Mouse (Mus musculus): ENCODE measurements around the gene Atr.

Gene Atr

DNA sequence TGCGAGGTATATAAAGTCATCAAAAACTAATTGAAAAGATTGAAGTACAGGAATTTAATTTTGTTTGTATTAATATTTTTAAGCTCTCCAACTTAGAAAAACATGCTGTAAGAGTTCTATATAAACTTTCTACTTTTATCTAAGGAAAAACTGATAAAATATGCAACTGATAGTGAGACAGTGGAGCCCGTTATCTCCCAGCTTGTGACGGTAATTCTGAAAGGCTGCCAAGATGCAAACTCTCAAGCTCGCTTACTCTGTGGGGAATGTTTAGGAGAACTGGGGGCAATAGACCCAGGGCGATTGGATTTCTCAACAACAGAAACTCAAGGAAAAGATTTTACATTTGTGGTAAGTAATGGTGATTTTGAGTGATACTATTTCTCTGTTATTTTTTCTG, 40.0 kb downstream of the Atr start:
- in situ Hi-C loops (cut with MboI, MseI) = no loop called here

DNA sequence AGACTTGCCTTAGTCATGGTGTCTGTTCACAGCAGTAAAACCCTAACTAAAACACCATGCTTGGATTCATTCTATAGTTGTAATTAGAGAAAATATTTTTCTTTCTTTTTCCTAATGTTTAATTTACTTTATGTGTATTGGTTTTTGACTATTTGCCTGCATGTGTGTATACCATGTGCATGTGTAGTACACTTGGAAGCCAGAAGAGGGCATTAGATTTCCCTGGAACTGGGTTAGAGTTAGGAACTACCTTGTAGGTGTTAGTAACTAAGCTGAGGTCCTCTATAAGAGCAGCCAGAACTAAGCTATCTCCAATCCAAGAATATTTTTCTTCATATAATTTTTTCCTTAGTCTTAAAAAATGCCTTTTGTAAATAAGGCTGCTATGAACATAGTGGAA, 75.5 kb downstream of the Atr start:
- in situ Hi-C loops (cut with MboI, MseI) = no loop called here

DNA sequence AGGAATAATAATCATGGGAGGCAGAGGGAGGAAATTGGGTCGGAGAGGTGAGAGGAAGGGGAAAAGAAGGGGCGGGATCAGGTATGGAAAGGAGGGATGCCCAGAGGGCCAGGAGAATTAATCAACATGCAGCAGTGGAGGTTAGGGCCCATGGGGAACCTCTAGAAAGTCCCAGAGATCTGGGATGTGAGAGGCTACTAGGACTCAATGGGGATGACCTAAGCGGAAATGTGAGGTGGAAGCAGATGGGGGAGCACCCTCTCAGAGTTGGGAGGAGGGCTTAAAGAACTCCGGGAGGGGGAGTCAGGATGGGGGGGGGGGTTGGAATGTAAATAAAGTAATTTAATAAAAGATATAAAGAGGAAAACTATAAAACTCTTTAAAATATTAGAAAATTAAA, 96.3 kb downstream of the Atr start:
- in situ Hi-C loops (cut with MboI, MseI) = loop anchor here (10.0 kb wide), 1 partner anchor 161 kb away; the partner anchor contains the start of gene Gk5

DNA sequence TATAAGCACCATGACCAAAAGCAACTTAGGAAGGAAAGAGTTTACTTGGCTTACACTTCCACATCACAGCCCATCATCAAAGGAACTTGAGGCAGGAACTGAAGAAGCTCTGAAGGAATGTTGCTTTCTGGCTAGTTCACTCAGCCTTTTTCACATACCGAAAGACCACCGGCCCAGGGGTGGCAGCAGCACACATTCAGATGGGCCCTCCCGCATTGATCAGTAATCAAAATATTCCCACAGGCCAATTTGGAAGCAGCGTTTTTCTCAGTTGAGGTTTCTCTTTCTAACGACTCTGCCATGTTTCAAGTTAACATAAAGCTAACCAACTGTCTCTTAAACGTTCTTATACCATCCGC, 96.8 kb downstream of the Atr start:
- in situ Hi-C loops (cut with MboI, MseI) = loop anchor here (10.0 kb wide), 1 partner anchor 161 kb away; the partner anchor contains the start of gene Gk5

DNA sequence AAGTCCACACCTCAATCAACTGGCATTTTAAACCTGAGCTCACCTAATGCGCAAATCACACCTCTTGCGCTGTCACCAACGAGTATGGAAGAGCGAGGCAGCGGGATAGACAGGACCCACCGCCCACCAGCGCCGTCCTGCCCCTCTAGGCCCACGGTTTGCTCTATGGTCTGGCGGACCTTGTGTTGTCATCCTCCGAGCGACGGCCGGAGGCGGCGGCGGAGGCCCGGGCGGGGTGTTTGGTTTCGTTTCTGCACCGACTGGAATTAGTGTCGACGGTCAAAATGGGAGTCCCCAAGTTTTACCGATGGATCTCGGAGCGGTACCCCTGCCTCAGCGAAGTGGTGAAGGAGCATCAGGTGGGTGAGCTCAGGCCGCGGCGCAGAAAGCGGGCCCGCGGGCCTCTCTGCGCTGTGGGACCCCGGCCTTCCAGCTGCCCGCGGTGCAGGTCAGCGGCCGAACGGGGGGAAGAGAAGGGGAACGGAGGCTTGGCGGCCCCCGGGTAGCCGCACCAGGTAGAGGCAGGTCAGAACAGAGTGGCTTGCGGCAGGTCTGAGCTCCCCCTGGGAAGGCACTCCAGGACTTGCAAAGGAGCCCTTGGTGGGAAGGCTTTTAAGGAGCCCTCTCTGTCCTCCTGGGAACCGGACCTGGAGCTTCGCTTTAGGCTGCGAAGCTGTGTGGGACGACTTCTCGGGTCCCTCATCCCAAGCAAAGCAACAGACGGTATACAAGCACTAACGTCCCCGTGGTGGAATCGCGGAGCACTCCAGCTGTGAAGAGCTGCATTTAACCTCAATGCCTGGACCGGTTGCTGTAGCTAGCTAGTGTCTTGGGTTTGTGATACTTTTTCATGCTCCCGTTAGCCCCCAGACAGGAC, 97.4 kb downstream of the Atr start, which contains the start of gene Xrn1:
Xrn1 (plus strand) TSS at position 176 of the 877 bp plus-strand sequence.
- in situ Hi-C loops (cut with MboI, MseI) = loop anchor here (10.0 kb wide), 1 partner anchor 160 kb away; the partner anchor contains the start of gene Gk5

DNA sequence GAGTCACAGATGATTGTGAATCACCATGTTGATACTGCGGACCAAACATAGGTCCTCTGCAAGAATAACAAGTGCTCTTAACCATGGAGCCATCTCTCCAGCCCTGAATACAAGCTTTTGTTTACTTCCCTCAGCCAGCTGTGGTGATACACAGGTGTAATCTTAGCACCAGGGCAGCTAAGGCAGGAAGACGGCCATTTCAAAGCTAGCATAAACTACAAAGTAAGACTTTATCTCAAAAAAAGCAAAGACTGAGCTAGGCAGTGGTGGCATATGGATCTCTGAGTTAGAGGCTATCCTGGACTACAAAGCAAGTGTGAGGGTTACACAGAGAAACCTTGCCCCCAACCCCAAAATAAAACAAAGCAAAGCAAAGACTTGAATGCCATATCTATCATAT, 100.2 kb downstream of the Atr start:
- in situ Hi-C loops (cut with MboI, MseI) = loop anchor here (10.0 kb wide), 1 partner anchor 157 kb away; the partner anchor contains the start of gene Gk5

DNA sequence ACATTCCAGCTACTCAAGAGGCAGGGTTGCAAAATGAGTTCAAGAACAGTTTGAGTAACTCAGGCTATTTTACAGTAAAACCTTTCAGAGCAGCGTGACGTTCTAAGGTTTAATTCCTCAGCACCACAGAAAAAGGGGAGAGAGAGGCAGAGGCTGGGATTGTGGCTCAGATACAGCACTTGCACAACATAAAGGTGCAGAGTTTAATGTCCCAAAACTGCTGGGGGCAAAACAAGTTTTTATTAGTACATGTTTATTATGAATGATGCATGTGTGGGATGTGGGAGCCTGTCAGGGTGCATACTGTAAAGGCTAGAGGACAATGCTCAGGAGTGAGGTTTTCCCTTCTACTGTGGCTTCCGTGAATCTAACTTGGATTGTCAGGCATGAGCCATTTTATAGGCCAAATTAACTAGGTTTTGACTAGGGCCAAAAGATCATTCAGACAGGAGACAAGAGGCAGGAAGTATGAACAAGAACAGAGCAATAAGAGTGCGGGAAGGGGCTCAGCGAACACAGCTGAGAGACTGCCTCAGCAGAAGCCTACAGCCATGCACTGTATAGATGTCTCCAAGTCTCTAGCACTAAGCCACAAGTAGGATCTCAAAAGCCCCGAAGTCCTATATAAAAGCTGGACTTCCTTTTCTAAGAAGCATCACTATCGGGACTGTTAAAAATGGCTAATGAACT, 100.8 kb downstream of the Atr start:
- in situ Hi-C loops (cut with MboI, MseI) = loop anchor here (10.0 kb wide), 1 partner anchor 157 kb away; the partner anchor contains the start of gene Gk5

DNA sequence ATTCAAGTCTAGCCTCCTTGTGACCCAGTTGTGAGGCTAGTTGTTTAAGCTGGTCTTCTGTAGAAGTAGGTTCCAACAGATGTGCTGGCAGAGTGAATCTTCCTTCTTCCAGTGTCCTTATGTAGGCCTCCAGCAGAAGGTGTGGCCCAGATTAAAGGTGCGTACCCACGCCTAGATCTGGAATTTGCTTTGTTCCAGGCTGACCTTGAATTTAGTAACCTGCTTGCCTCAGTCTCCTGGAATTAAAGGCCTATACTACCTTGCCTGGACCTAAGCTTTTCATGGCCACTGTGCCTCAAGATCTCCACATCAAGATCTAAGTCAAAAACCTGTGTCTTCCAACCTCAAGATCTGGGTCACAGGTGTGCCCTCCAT, 101.3 kb downstream of the Atr start:
- in situ Hi-C loops (cut with MboI, MseI) = loop anchor here (10.0 kb wide), 1 partner anchor 156 kb away; the partner anchor contains the start of gene Gk5

DNA sequence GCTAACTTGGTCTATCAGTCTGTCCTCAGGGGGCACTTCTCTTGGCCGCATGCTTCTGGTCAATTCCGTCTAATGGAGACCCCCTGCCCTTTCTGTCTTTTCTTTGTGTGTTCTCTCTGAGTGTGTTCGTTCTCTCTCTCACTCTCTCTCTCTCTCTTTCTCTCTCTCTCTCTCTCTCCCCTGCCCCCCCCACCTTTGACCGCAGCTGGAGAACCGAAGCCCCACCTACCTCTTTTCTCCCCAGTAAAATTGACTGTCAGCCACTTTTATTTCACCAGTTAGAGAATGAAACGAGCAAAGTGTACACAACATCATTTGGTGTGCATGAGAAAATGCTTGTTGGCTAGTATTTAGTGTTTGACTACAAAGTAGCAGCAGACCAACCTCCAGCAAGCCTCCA, 101.8 kb downstream of the Atr start:
- in situ Hi-C loops (cut with MboI, MseI) = loop anchor here (10.0 kb wide), 1 partner anchor 156 kb away; the partner anchor contains the start of gene Gk5

DNA sequence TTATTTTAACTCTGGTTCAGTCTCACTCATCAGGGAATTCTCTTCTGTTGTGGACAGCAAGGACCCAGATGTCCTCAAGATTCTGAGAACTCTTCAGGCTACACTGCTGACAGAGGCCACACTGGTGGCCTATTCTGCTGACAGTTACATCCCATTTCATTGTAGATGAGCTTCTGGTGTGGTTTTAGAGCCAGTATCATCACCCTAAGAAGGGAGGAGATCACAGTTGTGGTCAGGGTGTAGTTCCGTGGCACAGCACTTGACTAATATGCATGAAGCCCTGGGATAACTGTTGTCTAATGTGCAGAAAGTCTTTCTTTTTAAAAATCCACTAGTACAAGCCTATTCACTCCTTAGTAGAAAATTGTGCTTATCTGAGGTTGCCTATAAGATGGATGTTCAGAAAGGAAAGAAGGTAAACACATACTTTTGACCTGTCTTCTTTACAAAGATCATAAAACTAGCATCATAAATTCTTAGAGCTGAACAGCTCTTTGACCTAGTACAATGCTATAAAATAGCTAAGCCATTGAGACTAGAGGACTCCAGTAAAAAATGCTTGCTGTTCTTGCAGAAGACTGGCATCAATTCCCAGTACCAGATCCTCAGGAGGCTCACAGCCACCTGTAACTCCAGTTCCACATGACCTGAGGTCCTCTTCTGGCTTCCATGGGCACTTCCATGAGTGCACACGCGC, 102.5 kb downstream of the Atr start:
- in situ Hi-C loops (cut with MboI, MseI) = loop anchor here (10.0 kb wide), 1 partner anchor 155 kb away; the partner anchor contains the start of gene Gk5

DNA sequence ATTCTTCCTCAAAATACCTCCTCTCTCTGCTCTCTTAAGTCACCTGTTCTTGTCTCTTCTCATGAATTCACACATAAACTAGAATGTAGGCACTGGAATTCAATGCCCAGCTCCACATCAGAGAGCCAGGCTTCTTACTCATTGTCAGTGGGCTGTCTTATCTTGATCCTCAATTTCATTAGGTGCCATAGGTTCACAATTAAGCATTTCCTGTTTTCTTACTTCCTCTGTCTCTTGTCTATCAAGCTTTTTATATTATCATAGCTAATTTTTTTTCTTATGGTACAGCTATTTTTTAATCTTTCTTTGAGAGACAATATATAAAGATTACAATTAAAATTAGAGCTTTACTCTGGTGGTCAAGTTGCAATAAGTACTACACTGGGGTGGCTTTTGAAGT, 103.7 kb downstream of the Atr start:
- in situ Hi-C loops (cut with MboI, MseI) = no loop called here

DNA sequence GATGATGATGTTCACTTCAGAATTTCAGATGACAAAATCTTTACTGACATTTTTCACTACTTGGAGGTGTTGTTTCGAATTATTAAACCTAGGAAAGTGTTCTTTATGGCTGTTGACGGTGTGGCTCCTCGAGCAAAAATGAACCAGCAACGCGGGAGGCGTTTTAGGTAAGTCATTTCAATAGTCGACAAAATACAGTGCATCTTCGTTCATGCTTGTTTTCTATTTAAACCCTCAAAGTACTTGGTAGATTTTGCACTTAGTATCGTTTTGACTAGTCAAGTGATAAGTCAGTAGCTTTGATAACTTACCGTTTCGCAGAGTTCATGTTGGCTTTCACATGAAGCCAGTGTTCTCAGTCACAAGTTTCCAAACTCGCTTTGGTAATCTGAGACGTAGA, 106.6 kb downstream of the Atr start:
- in situ Hi-C loops (cut with MboI, MseI) = no loop called here

DNA sequence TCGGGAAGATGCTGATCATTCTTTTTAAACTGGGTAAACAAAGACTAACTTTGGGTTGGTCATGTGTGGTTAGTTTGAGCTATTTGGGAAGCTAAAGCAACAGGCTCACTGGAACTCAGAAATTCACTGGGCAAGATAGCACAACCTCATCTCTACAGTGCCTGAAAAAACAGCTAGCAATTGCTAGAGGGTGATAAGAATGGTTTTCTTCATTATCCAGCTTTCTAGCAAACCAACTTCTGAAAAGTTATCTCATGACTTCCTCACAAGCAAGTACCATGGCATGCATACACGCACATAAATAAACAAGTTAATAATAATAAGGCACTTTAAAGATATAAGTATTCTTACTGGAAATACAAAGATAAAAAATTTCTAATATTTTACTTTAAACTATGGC, 120.9 kb downstream of the Atr start:
- in situ Hi-C loops (cut with MboI, MseI) = no loop called here

DNA sequence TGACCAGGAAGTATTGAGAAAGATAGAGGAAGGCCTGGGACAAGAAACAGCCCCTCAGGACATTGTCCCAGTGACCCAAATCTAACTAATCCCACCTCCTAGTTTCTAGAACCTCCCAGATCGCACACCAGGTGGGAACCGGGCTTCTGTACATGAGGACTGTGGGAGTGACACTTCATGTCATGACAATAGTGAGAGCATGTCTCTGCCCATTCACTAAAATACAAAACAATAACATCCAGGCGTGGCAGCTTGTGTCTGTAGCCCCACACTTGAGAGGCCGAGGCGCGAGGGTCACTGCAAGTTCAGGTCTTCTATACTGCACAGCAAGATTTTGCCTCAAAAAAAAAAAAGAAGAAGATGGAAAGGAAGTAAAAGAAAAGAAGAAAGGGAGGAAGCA, 122.5 kb downstream of the Atr start:
- in situ Hi-C loops (cut with MboI, MseI) = no loop called here

DNA sequence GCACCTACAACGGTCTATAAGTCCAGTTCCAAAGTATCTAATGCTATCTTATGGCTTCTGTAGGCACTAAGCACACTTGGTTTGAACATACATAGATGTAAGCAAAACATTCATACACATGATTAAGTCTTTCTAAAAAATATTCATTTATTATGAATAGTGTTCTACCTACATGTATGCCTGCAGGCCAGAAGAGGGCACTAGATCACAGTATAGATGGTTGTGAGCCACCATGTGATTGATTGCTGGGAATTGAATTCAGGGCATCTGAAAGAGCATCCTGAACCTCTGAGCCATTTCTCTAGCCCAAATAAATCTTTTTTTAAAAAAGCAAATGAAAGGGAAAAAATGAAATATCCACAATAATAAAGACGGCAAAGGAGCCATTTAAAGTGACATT, 134.9 kb downstream of the Atr start:
- in situ Hi-C loops (cut with MboI, MseI) = no loop called here

Measured in T-helper 2 cell (primary cell).